Mouse (Mus musculus) forebrain, embryonic 12.5 days (tissue): ENCODE results near the gene Ubac1. TPM values are rescaled to one million over a fixed set of nuclear protein-coding genes. Genes with fewer than 3 reads are reported as not detected.

Experiments used
- ATAC-seq: fragments of 200-750 bp; cut with Nextera tagmentation; 2 replicates; pipeline ENCODE4 v1.8.0; 2017; ENCODE audit warnings: moderate TSS enrichment; ENCODE audit not compliant: low FRiP score
- H3K27ac ChIP-seq: fragments of 300-500 bp; sonication (generic); 2 replicates; pipeline ENCODE4 v1.5.1; 2016; ENCODE audit warnings: mild to moderate bottlenecking
- H3K27me3 ChIP-seq: fragments of 300-500 bp; sonication (generic); 2 replicates; pipeline ENCODE4 v1.6.1; 2016; ENCODE audit warnings: mild to moderate bottlenecking
- H3K36me3 ChIP-seq: fragments of 300-500 bp; sonication (generic); replicated peaks from 2 replicates; pipeline ENCODE4 v1.6.1; 2016; ENCODE audit warnings: mild to moderate bottlenecking
- H3K4me1 ChIP-seq: fragments of 300-500 bp; sonication (generic); 2 replicates; pipeline ENCODE4 v1.6.1; 2016
- H3K4me2 ChIP-seq: fragments of 300-500 bp; sonication (generic); 2 replicates; pipeline ENCODE4 v1.6.1; 2016; ENCODE audit warnings: mild to moderate bottlenecking, moderate library complexity
- H3K4me3 ChIP-seq: fragments of 300-500 bp; sonication (generic); replicated peaks from 2 replicates; pipeline ENCODE4 v1.5.1; 2016; ENCODE audit warnings: mild to moderate bottlenecking
- H3K9ac ChIP-seq: fragments of 300-500 bp; sonication (generic); 2 replicates; pipeline ENCODE4 v1.6.1; 2016; ENCODE audit warnings: mild to moderate bottlenecking
- H3K9me3 ChIP-seq: fragments of 300-500 bp; sonication (generic); 2 replicates; pipeline ENCODE4 v1.6.1; 2016
- WGBS: fragments of 180-500 bp; shearing (Covaris S2); methylation state at CpG from one replicate; pipeline ENCODE4 v1.1.7; 2016; 5-methylcytosine and 5-hydroxymethylcytosine counted together
- polyA plus RNA-seq: library from polyadenylated mRNA; unstranded; fragments of >200 nt; fragmentation: Nextera tagmentation; extraction: Ambion mirVana; gene quantifications from 2 replicates; pipeline ENCODE4 v1.2.1, GENCODE M21; 2016

Ubac1 gene
- polyA plus RNA-seq, 1 experiment from 2014 or later: 88.6 TPM

DNA sequence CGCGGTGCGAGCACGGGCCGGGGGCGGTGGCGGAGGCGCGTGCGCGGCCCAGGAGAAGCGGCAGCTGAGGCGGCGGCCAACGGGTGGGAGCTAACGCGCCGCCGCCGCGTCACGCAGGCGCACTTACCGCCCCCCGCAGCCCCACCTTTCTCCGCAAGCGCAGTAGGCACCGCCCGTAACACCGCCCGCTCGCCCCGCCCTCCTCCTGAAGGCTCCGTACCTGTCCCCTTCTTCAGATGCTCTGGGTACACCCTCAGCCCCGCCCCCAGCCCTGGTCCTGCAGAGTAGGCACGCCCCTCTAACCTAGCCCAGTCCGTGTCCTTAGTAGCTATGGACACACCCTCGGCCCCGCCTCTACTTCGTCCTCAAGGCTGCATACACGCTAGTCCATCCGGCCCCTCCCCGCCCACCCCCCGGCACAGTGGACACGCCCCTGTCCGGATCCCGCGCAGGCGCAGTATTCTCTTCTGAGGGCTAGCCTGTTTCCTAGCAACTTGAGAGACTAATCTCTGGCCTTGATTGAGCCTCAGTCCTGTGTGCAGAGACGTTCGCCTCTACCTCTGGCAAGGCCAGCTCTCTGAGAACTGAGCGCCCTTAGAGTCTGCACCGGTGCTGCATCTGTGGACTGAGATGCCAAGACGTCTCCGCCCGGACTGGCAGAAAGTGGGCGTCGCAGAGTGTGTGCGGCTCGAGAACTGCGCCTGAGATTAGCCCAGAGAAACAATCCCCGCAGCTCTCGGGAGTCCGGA is 38.2 kb downstream of the Ubac1 start, which contains the start of gene Camsap1:
Camsap1 (minus strand) TSS at position 124 of the 749 bp plus-strand sequence.
- under 1% methylated on average over 55 of the region's 64 CpGs for WGBS
- Histone ChIP-seq H3K9me3 (no peaks in the 10 kb centered on the region), H3K27me3 (peaks cover 5% of the 10 kb centered on the region; the same call in 1 of the 2 replicates), H3K4me3 (peak within 1 kb of the TSS; percentile 98), H3K27ac (peak within 1 kb of the TSS; percentile 98), H3K9ac (peak within 1 kb of the TSS; percentile 98), H3K36me3 (0 out of 2 replicates have a peak, but pooled peaks cover 8% of the 10 kb centered on the region), H3K4me2 (peak within 1 kb of the TSS; percentile 95), H3K4me1 (peaks cover 33% of the 10 kb centered on the region)
- peak; percentile 99 for ATAC-seq

GRCm38 (mm10) chr2:25982426-25983091 is 39.0 kb downstream of the Ubac1 start:
- Histone ChIP-seq H3K4me2 (peak overlapping the region; percentile 95), H3K9me3 (no peaks in the 10 kb centered on the region), H3K27ac (peak overlapping the region; percentile 98), H3K27me3 (peaks cover 5% of the 10 kb centered on the region; the same call in 1 of the 2 replicates), H3K4me3 (peak overlapping the region; percentile 98), H3K4me1 (peaks cover 35% of the 10 kb centered on the region), H3K9ac (peak overlapping the region; percentile 98), H3K36me3 (0 out of 2 replicates have a peak, but pooled peaks cover 10% of the 10 kb centered on the region)
- WGBS: under 1% methylated on average over 74 of the region's 76 CpGs
- ATAC-seq: peak; percentile 36

DNA sequence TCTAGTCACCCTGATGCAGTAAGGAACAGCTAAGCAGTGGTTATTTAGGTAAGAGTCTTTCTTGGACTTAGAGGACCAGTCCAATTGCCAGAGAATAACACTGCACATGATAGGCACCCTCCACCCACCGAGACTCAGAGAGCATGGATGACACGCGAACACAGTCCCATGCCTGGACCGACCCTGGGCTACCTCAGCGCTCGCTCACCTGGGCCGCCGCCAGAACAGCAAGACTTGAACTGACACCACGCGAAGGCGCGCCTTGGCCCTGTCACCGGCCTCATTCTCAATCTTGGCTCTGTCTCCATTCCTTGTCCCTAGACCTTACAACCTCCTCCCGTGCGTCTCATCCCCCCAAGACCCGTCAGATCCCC is 39.5 kb downstream of the Ubac1 start:
- peak overlapping the region; percentile 98 for H3K27ac ChIP-seq
- no peak for ATAC-seq
- peaks cover 35% of the 10 kb centered on the region for H3K4me1 ChIP-seq
- H3K4me2 ChIP-seq: peak overlapping the region; percentile 95
- H3K4me3 ChIP-seq: peak overlapping the region; percentile 98
- peak overlapping the region; percentile 98 for H3K9ac ChIP-seq
- H3K27me3 ChIP-seq: peaks cover 5% of the 10 kb centered on the region; the same call in 1 of the 2 replicates
- H3K36me3 ChIP-seq: 0 out of 2 replicates have a peak, but pooled peaks cover 11% of the 10 kb centered on the region
- WGBS: under 1% methylated on average over 16 of the region's 16 CpGs
- no peaks in the 10 kb centered on the region for H3K9me3 ChIP-seq

GRCm38 (mm10) chr2:25978997-25979396 is 42.5 kb downstream of the Ubac1 start:
- H3K4me2 ChIP-seq: no peak overlapping the region
- no peaks in the 10 kb centered on the region for H3K27me3 ChIP-seq
- H3K9me3 ChIP-seq: no peaks in the 10 kb centered on the region
- H3K4me1 ChIP-seq: peaks cover 30% of the 10 kb centered on the region
- H3K36me3 ChIP-seq: peaks cover 14% of the 10 kb centered on the region; the same call in 1 of the 2 replicates
- no peak overlapping the region for H3K27ac ChIP-seq
- ATAC-seq: no peak
- no peak overlapping the region for H3K9ac ChIP-seq
- WGBS: 83% methylated on average over 4 of the region's 4 CpGs
- no peak overlapping the region for H3K4me3 ChIP-seq

GRCm38 (mm10) chr2:25977587-25978239 is 43.8 kb downstream of the Ubac1 start:
- no peak overlapping the region for H3K4me2 ChIP-seq
- H3K4me3 ChIP-seq: no peak overlapping the region
- no peaks in the 10 kb centered on the region for H3K27me3 ChIP-seq
- H3K36me3 ChIP-seq: peaks cover 25% of the 10 kb centered on the region; the same call in 1 of the 2 replicates
- H3K9me3 ChIP-seq: no peaks in the 10 kb centered on the region
- ATAC-seq: no peak
- H3K4me1 ChIP-seq: peaks cover 28% of the 10 kb centered on the region
- H3K9ac ChIP-seq: no peak overlapping the region
- H3K27ac ChIP-seq: no peak overlapping the region
- 87% methylated on average over 7 of the region's 7 CpGs for WGBS

DNA sequence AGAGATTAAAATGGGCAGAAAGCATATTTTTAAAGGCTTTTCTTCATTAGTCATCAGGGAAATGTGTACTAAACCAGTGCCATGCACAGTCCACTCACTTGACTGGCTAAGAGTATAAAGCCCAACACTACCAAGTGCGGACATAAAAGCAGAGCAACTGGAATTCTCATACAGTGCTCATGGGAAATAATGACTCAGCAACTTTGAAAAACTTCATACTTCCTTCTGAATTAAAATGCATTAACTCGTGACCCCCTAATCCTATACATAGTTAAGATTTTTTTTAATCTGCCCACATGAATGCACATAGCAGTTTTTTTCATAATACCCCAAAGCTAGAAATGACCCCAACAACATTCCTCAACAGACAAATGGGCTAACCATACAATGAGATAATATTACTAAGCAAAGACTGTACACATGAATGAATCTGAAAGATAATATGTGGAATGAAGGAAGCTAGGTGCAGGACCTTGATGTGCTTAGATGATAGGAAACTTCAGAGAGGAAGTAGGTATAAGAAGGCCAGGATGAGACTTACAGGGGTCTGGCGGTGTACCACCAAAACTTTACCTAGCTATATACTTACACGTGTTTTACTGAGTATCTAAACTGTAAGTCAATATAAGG is 46.3 kb downstream of the Ubac1 start:
- no peak overlapping the region for H3K9ac ChIP-seq
- H3K4me1 ChIP-seq: peaks cover 15% of the 10 kb centered on the region
- H3K4me3 ChIP-seq: no peak overlapping the region
- 92% methylated on average over 4 of the region's 4 CpGs for whole genome bisulfite sequencing
- no peak for ATAC-seq
- H3K9me3 ChIP-seq: no peaks in the 10 kb centered on the region
- H3K36me3 ChIP-seq: peaks cover 27% of the 10 kb centered on the region; the same call in 1 of the 2 replicates
- H3K27ac ChIP-seq: no peak overlapping the region
- no peaks in the 10 kb centered on the region for H3K27me3 ChIP-seq
- no peak overlapping the region for H3K4me2 ChIP-seq

DNA sequence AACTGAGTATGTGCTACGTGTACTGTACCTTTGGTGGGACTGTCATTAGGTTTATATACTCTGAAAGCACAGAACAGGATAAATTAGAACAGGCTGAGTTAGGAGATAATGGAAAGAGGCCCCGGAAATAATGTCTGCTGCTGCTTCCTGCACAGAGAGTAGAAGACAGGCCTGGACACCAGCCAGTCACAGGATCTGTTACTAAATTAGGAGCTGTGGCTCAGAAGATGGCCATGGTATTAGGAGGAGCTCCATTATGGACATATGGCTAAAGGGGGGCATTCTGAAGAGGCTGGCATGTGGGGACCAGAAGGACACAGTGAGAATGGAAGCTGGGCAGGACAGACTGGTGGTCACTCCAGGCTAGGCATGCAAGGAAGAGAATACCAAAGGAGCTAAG is 51.1 kb downstream of the Ubac1 start:
- ATAC-seq: no peak

DNA sequence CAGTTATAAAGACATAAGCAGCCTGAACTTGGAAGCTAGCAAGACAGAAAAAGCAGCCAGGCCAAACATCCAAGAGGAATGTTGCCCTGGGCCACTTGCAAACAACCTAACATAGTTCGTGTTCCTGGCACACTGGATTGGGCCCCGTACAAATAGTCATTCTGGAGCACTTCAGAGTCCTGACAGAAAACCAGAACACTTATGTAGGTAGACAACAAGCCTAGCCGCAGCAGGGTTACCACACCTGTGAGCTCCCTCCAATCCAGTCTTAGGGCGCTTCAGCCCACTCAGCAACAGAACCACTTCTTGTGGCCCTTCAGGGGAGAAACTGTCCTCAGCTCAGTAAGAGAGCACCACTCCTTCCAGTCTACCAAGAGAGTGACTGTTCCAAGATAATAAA is 52.2 kb downstream of the Ubac1 start:
- Histone ChIP-seq H3K27ac (no peak overlapping the region), H3K36me3 (peaks cover 38% of the 10 kb centered on the region), H3K27me3 (no peaks in the 10 kb centered on the region), H3K4me3 (no peak overlapping the region), H3K9ac (no peak overlapping the region), H3K4me1 (peaks cover 9% of the 10 kb centered on the region; the same call in 1 of the 2 replicates), H3K9me3 (no peaks in the 10 kb centered on the region), H3K4me2 (no peak overlapping the region)
- 94% methylated on average over 4 of the region's 4 CpGs for WGBS
- ATAC-seq: no peak

More for the DNA sequence above, 51.1 kb downstream of the Ubac1 start:
- Histone ChIP-seq H3K9ac (no peak overlapping the region), H3K27ac (no peak overlapping the region), H3K4me3 (no peak overlapping the region), H3K9me3 (no peaks in the 10 kb centered on the region), H3K36me3 (peaks cover 27% of the 10 kb centered on the region), H3K27me3 (no peaks in the 10 kb centered on the region), H3K4me2 (no peak overlapping the region), H3K4me1 (peaks cover 9% of the 10 kb centered on the region; the same call in 1 of the 2 replicates)
- WGBS: 92% methylated on average over 2 of the region's 2 CpGs

GRCm38 (mm10) chr2:25949291-25949690 is 72.3 kb downstream of the Ubac1 start:
- no peaks in the 10 kb centered on the region for H3K9me3 ChIP-seq
- H3K4me1 ChIP-seq: no peaks in the 10 kb centered on the region
- 91% methylated on average over 3 of the region's 3 CpGs for WGBS
- no peaks in the 10 kb centered on the region for H3K27me3 ChIP-seq
- H3K9ac ChIP-seq: no peak overlapping the region
- no peak overlapping the region for H3K4me3 ChIP-seq
- peaks cover 75% of the 10 kb centered on the region for H3K36me3 ChIP-seq
- no peak overlapping the region for H3K4me2 ChIP-seq
- H3K27ac ChIP-seq: no peak overlapping the region
- no peak for ATAC-seq
